Comparison of ENCODE assay signal across 27 mouse cellular contexts in genomic region chr14:9899494-9899893, GRCm38 (mm10).
DNase-seq lines count a peak whose midpoint lies in the region; ATAC-seq and TF ChIP-seq lines count a peak whose summit lies in the region.
"Had no signal": no experiment of that assay in that cellular context is flagged by ENCODE, and none has a peak within 500 bp of the region (broad histone marks: within the 10 kb centered on the region; RNA-seq: fewer than 3 reads in every experiment).

No protein-coding gene starts in this region.

- H3K27ac ChIP-seq in heart, embryonic 15.5 days: no peak overlapping the region
- no peak overlapping the region for H3K27ac ChIP-seq in heart, embryonic 11.5 days (ENCODE audit: low read depth, low read length)
- H3K27ac ChIP-seq in heart, postnatal 0 days (ENCODE audit: low read depth): no peak overlapping the region
- H3K27ac ChIP-seq: forebrain, embryonic 13.5 days; hindbrain, embryonic 12.5 days; limb, embryonic 10.5 days; limb, embryonic 15.5 days; liver, embryonic 13.5 days; midbrain, embryonic 15.5 days; neural tube, embryonic 12.5 days had no signal

- no peaks in the 10 kb centered on the region for H3K27me3 ChIP-seq in heart, embryonic 15.5 days
- H3K27me3 ChIP-seq in heart, embryonic 11.5 days (ENCODE audit: control insufficient read depth, insufficient read depth, low read length): no peaks in the 10 kb centered on the region
- no peaks in the 10 kb centered on the region for H3K27me3 ChIP-seq in heart, postnatal 0 days (ENCODE audit: control insufficient read depth, insufficient read depth, low read length)
- H3K27me3 ChIP-seq: forebrain, embryonic 13.5 days; hindbrain, embryonic 12.5 days; limb, embryonic 15.5 days; liver, embryonic 13.5 days; midbrain, embryonic 15.5 days; neural tube, embryonic 12.5 days had no signal

- DNase-seq in kidney, postnatal 4 days: peak; percentile 6 to 7
- no peak for DNase-seq in kidney, adult 18-20 months
- DNase-seq in heart, postnatal 0 days (ENCODE audit: low spot score): peak; percentile 60
- peak; percentile 9 for DNase-seq in heart, postnatal 4 days
- DNase-seq: adrenal gland, adult 2 months; adrenal gland, postnatal 36 days; B cell, adult 2 months; cerebellum, adult 2 months; cerebellum, postnatal 14 days; gastrocnemius, postnatal 10 days; layer of hippocampus, postnatal 36 days; liver, embryonic 13.5 days; lung, adult 18-20 months; lung, postnatal 10 days; right cerebral cortex, adult 18-20 months; spleen, adult 18-20 months; thymus, postnatal 25 days had no signal

- H3K36me3 ChIP-seq in heart, embryonic 15.5 days: no peaks in the 10 kb centered on the region
- no peaks in the 10 kb centered on the region for H3K36me3 ChIP-seq in heart, embryonic 11.5 days (ENCODE audit: control insufficient read depth, insufficient read depth, low read length)
- H3K36me3 ChIP-seq in heart, postnatal 0 days (replicated peaks; ENCODE audit: control insufficient read depth, insufficient read depth, low read length): no peaks in the 10 kb centered on the region
- H3K36me3 ChIP-seq: hindbrain, embryonic 12.5 days; limb, embryonic 10.5 days; limb, embryonic 15.5 days; liver, embryonic 13.5 days; midbrain, embryonic 15.5 days; neural tube, embryonic 12.5 days had no signal

- TF ChIP-seq EP300 in heart, postnatal 0 days (IDR thresholded peaks at IDR 0.05; ENCODE audit: low read depth): no peak

- H3K9me3 ChIP-seq in heart, embryonic 15.5 days (replicated peaks): no peaks in the 10 kb centered on the region
- H3K9me3 ChIP-seq in heart, embryonic 11.5 days (replicated peaks; ENCODE audit: control insufficient read depth, low read length): no peaks in the 10 kb centered on the region
- H3K9me3 ChIP-seq in heart, postnatal 0 days (replicated peaks; ENCODE audit: control insufficient read depth, low read length): no peaks in the 10 kb centered on the region
- H3K9me3 ChIP-seq: forebrain, embryonic 13.5 days; limb, embryonic 10.5 days; limb, embryonic 15.5 days; liver, embryonic 13.5 days; midbrain, embryonic 15.5 days; neural tube, embryonic 12.5 days had no signal

- H3K4me2 ChIP-seq in heart, embryonic 15.5 days: no peak overlapping the region
- no peak overlapping the region for H3K4me2 ChIP-seq in heart, embryonic 11.5 days
- no peak overlapping the region for H3K4me2 ChIP-seq in heart, postnatal 0 days (ENCODE audit: low read depth, low read length)
- H3K4me2 ChIP-seq: forebrain, embryonic 13.5 days; hindbrain, embryonic 12.5 days; limb, embryonic 15.5 days; liver, embryonic 13.5 days; midbrain, embryonic 15.5 days; neural tube, embryonic 12.5 days had no signal

- H3K9ac ChIP-seq in heart, embryonic 15.5 days: no peak overlapping the region
- H3K9ac ChIP-seq in heart, embryonic 11.5 days (ENCODE audit: low read depth, low read length): no peak overlapping the region
- no peak overlapping the region for H3K9ac ChIP-seq in heart, postnatal 0 days (replicated peaks; ENCODE audit: low read depth, low read length)
- H3K9ac ChIP-seq: forebrain, embryonic 13.5 days; hindbrain, embryonic 12.5 days; limb, embryonic 15.5 days; liver, embryonic 13.5 days; midbrain, embryonic 15.5 days; neural tube, embryonic 12.5 days had no signal

- no peak for TF ChIP-seq CTCF in heart, postnatal 0 days (IDR thresholded peaks at IDR 0.05; ENCODE audit: low read depth)

- 51% methylated on average over 2 of the region's 2 CpGs for WGBS in heart, embryonic 15.5 days
- 71% methylated on average over 2 of the region's 2 CpGs for WGBS in heart, embryonic 11.5 days (ENCODE audit: insufficient replicate concordance)
- 55% methylated on average over 2 of the region's 2 CpGs for WGBS in heart, postnatal 0 days

- no peak overlapping the region for H3K4me3 ChIP-seq in heart, embryonic 15.5 days
- H3K4me3 ChIP-seq in heart, embryonic 11.5 days (ENCODE audit: low read depth, low read length): no peak overlapping the region
- H3K4me3 ChIP-seq in heart, postnatal 0 days (ENCODE audit: low read depth, low read length): no peak overlapping the region
- H3K4me3 ChIP-seq: forebrain, embryonic 13.5 days; hindbrain, embryonic 12.5 days; limb, embryonic 10.5 days; limb, embryonic 15.5 days; liver, embryonic 13.5 days; midbrain, embryonic 15.5 days; neural tube, embryonic 12.5 days had no signal

- ATAC-seq in heart, embryonic 15.5 days (replicated peaks; ENCODE audit: insufficient number of reproducible peaks, insufficient read depth, low FRiP score, low read depth): peak; percentile 43
- ATAC-seq in heart, embryonic 11.5 days (replicated peaks; ENCODE audit: insufficient number of reproducible peaks, low FRiP score, low TSS enrichment): no peak
- ATAC-seq in heart, postnatal 0 days (ENCODE audit: insufficient read depth, low read depth): no peak
- no peak for ATAC-seq in activated CD4-positive, CD25-positive, alpha-beta regulatory T cell, adult 4 months
- ATAC-seq: forebrain, embryonic 13.5 days; intestine, postnatal 0 days; midbrain, embryonic 15.5 days had no signal

- H3K4me1 ChIP-seq in heart, embryonic 15.5 days (replicated peaks): no peaks in the 10 kb centered on the region
- H3K4me1 ChIP-seq in heart, embryonic 11.5 days (ENCODE audit: control insufficient read depth, insufficient read depth, low read length): no peaks in the 10 kb centered on the region
- H3K4me1 ChIP-seq in heart, postnatal 0 days (ENCODE audit: control insufficient read depth, insufficient read depth): no peaks in the 10 kb centered on the region
- H3K4me1 ChIP-seq: forebrain, embryonic 13.5 days; hindbrain, embryonic 12.5 days; limb, embryonic 10.5 days; limb, embryonic 15.5 days; liver, embryonic 13.5 days; midbrain, embryonic 15.5 days; neural tube, embryonic 12.5 days had no signal
